Mouse (Mus musculus): ENCODE results near the gene Myo1d. TPM values are rescaled to one million over a fixed set of nuclear protein-coding genes. Genes with fewer than 3 reads are reported as not detected.

Myo1d gene
- total RNA-seq, 4 experiments from 2014 or later: 8.2 to 11.1 (median 10.2) TPM

GRCm38 (mm10) chr11:80622233-80623037 lies 157.4 kb downstream of the Myo1d start:
- DNase-seq (ENCODE audit: low spot score in 2 of 2): peak in 1 of 2 experiments; percentile 31

DNA sequence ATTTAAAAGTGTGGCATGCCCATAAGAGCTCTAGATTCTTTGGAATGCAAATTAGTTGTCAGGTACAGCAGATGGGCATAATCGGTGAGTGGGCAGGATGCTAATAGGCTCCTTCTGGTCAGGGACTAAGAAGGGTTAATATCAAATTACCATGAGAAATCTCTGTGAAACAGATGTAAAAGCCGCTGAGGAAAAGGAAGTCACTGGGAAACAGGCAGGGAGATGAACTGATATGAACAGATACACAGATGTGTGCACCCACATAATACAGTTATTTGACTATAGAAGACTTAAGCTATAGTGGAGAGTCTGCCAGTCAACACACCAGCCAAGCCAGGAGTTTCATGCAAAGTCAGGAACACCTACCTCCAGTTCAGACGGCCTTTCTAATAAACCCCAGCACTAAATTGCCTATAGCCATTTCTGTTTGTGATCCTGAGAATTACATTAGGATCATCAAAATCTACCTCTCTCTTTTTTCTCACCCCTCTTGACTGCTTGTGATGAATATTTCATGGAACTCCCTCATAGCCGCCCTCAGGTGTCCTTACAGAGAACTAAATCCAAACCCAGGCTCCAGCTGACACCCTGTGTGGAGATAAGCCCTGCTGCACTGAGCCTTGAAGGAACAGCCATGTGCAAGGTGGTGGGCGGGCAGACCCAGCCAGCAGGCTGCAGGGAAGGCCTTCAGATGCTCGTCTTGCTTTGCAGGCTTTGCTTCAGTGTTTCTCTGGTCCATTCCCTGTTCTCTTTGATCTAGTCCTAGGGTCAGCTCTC lies 164.7 kb downstream of the Myo1d start:
- DNase-seq (ENCODE audit: low spot score in 2 of 2): peak; percentile 40 to 49

DNA sequence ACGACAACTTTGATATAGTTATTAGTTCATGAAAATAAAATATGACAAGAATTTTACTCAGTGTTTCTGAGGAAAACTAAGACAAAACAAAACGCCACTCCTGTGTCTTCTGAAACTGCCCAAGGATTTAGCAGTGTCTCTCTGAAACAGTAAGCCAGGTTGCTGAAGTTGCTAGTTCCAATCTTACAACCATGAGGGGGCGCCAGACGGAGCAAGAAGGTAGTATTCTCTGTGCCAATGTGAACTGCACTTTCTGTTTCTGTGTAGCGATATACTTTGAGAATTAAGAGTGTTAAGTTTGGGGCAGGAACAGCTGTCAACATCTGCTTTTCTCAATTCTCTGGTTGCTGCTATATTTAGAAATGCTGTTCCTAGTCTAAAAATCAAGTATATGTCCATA lies 165.4 kb downstream of the Myo1d start:
- peak in 1 of 2 experiments; percentile 56 for DNase-seq (ENCODE audit: low spot score in 2 of 2)

DNA sequence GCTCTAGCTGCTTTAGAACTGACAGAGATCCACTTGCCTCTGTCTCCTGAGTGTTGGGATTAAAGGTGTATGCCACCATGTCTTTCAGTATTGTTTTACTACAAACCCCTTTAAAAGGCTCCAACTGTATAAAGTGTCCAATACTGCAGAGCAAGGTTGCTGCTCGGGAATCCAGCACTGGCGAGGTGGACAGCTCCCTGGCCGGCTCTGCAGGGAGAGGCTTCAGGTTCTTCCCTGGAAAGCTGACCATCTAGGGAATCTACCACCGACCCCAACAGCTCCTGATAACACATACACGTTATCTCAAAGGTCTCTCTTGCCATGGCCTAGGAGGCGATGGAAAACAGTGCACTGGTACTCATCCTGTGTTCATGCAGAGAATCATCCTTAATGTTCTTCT lies 166.3 kb downstream of the Myo1d start:
- no peak for DNase-seq (ENCODE audit: low spot score in 2 of 2)

DNA sequence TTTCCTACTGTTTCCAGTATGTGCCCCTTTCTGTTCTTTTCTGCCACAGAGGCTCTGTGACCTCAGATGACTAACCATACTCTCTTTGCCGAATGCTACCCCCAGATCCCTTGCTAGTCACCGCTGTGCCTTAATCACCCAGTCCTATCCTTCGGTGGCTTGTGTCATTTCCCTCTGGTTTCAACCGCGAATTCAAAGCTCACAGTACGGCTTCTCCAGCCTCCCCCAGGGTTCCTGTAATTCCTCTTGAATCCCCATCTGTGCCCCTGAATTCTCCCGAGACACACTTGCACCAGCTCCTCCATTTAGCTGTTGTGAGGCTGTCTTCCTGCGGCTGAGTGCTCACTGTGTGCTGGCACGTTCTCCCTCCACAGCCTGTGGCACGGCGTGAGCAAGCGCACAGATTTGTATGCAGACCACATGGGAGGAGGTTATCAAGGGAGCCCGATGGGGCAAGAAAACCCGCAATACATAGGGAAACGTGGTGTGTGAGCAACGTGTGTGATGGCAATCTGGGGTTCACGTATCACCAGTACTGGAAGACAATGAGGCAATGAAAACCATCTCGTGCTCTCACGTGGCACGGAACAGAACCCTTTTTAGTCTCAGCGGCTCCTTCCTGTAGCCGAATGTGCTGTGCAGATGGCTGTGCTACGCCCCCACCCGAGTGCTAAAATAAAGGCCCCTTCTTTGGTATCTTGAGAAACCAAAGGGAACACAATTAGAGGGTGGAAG lies 177.0 kb downstream of the Myo1d start:
- peak; percentile 82 to 86 for DNase-seq (ENCODE audit: low spot score in 2 of 2)

DNA sequence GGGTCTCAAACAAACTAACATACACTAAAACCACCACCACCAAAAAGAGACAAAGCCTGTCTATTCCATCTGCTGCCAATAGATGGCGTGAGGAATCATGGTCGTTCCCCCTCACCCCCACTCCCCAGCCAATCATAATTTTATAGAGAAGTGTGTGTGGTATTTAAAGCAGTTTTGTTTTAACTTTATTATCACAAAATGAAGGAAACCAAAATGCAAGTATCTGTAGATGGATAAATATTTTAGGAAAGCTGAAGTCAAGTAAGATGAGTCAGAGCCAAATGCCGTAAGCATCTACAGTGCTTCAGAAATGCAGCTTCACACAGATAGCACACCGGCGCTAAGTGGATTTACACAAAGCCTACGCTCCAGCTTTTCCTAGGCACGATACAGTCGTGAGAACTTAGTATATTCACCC lies 177.8 kb downstream of the Myo1d start:
- peak in 1 of 2 experiments; percentile 27 for DNase-seq (ENCODE audit: low spot score in 2 of 2)

DNA sequence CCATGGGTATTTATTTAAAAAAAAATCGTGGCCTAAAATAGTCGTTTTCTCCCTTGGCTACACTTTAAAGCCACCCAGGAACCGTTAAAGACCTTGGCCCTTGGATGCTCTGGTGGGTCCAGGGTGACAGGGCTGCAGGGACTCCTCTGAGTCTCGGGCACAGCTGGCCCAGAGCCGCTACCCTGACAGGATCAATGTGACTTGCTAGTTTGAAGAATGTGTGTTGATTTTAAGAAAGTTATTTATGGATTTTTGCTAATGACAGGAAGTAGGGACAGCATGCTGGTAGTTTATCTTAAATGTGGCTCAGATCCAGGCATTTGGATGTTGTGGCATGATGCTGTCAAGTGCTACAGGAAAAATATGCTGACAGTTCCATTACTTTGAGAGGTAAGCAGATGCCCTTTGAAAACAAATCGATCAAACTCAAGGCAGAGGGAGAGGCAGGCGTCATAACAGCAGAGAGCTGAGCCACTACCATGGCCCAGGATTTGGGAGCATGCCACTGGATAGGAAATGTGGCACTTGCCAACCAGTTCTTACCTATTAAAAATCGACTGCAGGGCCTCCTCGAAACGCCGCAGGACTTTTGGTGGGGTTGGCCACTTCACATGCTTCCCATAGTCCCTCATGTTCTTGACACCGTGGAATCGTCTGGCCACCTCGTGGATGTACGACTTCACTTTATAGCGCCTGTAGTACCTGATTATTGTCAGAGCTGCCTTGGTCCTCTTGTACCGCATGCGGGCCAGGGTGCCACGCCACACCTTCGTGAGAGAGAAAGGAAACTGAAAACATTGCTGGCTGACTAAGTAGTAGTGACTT lies 178.6 kb downstream of the Myo1d start:
- DNase-seq (ENCODE audit: low spot score in 2 of 2): no peak

DNA sequence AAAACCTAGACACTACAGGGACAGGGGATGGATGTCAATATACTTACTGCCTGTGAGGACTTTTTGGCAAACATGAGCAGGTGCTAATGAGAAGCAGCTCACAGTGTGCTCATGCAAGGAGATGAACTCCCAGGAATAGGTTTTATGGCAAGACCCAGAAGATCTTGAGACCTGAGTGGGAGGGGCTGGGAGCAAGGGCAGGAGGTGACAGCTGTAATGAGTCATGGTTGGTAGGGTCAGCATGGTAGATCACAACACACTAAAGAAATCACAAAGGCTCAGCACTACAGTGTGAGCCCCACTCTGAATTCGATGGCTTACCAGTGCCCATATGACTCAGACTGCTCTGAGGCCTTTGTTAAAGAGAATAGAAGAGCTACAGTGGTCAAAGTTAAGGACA lies 184.3 kb downstream of the Myo1d start:
- no peak for DNase-seq (ENCODE audit: low spot score in 2 of 2)

GRCm38 (mm10) chr11:80589387-80589786 lies 190.4 kb downstream of the Myo1d start:
- DNase-seq (ENCODE audit: low spot score in 2 of 2): no peak

GRCm38 (mm10) chr11:80585761-80586160 lies 194.1 kb downstream of the Myo1d start:
- no peak for DNase-seq (ENCODE audit: low spot score in 2 of 2)

DNA sequence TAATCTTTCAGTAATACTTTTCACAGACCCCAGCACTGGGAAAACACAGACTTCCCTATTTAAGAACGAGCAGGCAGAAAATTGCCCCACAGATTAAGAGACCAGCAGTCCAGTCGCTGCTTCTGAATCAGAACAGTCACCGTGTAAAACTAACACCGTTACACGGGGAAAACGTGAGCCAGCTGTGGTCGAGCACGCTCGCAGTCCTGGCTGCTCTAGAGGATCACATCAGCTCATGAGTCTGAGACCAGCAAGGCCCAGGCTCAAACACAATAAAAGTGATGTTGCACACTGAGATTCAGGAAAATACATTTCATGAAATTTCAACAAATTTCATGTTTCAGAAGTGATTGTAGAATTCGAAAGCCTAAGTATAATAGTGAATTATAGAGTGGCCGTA lies 194.6 kb downstream of the Myo1d start:
- no peak for DNase-seq (ENCODE audit: low spot score in 2 of 2)

- no peak for DNase-seq (ENCODE audit: low spot score in 2 of 2)
These were observed 199.3 kb downstream of the Myo1d start for GRCm38 (mm10) chr11:80580494-80580893.

DNA sequence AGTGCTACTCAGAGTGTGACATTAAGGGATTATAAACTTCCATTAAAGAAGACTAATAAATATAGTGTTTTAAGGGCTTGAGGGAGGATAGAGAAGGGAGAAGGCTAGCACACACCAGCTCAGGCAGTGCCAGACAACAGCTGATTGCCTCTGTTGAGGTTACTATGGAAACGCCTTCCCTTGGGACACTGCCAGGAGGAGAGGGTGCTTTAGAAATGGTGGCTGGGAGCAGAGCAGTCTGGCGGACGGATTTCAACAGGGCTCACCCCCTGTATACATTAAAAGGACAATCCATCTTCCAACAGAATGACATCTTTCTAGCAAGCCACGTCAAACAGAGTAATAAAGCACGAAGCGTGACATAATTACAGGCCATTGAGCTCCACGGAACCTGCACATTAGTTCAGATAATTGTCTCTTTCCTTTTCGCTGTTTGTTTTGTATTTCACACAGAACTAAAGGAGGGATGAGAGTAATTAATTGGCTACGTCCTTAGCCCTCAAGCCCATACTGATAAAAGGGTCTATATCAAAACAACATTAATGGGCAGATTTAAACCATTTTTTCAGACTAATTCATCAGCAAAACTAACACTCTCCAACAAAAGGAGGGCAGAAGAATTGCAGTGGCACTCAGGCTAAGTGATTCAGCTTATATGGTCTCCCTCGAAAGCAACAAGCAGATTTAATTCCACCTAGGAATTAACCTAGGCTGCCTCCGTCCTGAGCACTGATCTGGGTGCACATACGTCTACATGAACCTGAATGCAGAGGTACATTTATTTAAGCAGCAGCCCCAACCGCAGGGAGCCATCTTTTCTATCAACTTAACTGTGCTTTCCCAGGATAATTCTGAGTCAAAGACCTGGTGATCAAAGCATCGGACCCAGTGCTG lies 201.8 kb downstream of the Myo1d start:
- peak; percentile 88 to 90 for DNase-seq (ENCODE audit: low spot score in 2 of 2)

DNA sequence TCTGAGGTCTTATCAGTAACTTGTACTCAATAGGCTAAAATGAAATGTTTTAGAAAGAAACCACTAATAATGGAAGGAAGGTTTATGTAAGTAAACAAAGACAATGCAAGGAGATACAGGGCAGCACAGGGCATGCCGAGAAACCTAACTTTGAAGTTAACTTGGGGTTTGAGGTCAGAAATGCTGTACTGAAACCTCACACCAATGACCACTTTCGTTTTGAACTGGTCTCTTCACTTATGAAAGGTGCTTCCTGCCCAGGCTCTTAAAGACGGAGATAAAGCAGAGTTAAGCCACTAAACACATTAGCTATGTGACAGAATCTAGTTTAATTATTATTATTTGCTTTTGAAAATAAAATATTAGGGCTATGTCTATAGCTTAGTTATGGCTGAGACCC lies 204.0 kb downstream of the Myo1d start:
- no peak for DNase-seq (ENCODE audit: low spot score in 2 of 2)

DNA sequence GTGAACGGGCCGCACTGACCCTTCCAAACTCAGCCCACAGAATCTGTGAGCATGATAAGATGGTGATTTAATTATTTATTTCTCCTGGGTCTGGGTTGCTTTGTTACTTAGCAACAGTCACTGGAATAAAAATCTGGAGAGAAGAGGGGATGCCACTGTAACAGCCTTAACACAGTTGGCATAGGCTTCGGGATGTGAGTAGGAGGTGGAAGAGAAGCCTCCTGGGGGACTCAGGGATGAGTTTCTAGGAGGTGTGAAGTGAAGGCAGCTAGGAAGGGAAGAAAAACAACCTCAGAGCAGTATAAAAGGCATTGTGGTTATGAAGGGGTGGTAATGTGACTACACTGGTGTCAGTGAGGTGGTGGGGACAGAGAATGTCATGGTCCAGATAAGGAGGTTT lies 213.5 kb downstream of the Myo1d start:
- no peak for DNase-seq (ENCODE audit: low spot score in 2 of 2)

GRCm38 (mm10) chr11:80564975-80565965 lies 214.6 kb downstream of the Myo1d start:
- no peak for DNase-seq (ENCODE audit: low spot score in 2 of 2)

DNA sequence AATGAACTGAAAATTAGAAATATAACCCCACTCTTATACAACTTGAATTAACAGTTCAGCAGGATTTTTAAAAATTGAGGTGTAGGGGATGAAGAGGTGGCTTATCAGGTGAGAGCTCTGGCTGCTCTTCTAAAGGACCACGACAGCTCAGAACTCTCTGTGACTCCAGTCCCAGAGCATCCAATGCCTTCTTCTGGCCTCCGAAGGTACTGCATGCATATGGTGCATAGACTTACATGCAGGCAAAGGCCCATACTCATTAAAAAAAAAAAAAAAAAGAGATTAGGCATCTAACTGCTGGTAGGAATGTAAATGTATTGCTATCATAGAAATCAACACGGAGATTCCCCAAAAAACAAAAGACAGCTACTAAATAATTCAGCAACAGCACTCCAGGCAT lies 217.3 kb downstream of the Myo1d start:
- no peak for DNase-seq (ENCODE audit: low spot score in 2 of 2)

DNA sequence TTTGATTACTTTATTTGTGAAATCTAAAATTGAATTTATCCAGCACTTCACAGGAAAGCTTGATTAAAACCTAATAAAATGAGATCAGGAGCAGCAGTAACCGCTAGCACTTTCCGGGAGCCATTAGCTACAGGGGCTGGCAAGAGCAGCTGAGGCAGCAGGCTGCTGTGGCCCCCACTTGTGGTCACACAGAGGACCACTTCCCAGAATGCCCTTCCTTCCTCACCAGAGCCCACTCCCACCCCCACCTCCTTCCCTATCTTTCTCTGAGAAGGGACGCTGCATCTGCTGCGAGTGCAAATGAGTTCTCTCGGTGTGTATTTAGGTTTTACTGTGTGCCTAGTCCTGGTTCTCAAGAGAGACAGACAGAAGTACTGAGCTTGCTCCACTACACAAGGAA lies 219.1 kb downstream of the Myo1d start:
- no peak for DNase-seq (ENCODE audit: low spot score in 2 of 2)

GRCm38 (mm10) chr11:80555416-80555815 lies 224.4 kb downstream of the Myo1d start:
- DNase-seq (ENCODE audit: low spot score in 2 of 2): peak; percentile 27 to 46
